Mouse (Mus musculus) bone marrow macrophage, adult 2 months (primary cell): ENCODE measurements at regions not wholly inside any gene's neighbourhood (a gene's known extent, or its start where the extent isn't known, plus 50 kb on each side); places are given as distances from the start of the nearest gene placed in this dataset.

ENCODE experiments used
- CTCF ChIP-seq: IDR thresholded peaks from 2 replicates; pipeline ENCODE4 v1.5.1; 2012; ENCODE audit warnings: low read depth, mild to moderate bottlenecking, low read length, moderate library complexity
- POLR2A ChIP-seq: IDR thresholded peaks from 2 replicates; pipeline ENCODE4 v1.6.1; 2012; ENCODE audit warnings: mild to moderate bottlenecking, low read depth, low read length, borderline replicate concordance

DNA sequence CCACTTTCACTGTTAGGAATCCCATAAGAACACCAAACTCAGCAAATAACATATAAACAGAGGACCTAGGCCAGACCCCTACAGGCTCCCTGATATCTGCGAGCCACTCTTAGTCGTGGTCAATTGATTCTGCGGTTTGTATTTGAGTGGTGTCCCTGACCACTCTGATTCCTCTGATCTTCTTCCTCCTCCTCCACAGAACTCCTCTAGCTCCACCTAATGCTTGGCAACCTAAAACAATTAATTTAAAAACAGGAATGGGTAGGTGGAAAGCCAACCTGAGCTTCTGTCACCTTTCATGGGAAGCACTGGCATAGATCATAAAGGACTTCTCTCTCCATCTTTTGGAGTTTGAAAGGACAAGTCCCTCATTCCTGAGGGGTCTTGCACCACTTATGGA is 1316.0 kb downstream of the Gsdmc2 start:
- TF ChIP-seq CTCF = no peak
- TF ChIP-seq POLR2A = no peak
